45 mouse cellular contexts compared by ENCODE assay signal in the genomic region with DNA sequence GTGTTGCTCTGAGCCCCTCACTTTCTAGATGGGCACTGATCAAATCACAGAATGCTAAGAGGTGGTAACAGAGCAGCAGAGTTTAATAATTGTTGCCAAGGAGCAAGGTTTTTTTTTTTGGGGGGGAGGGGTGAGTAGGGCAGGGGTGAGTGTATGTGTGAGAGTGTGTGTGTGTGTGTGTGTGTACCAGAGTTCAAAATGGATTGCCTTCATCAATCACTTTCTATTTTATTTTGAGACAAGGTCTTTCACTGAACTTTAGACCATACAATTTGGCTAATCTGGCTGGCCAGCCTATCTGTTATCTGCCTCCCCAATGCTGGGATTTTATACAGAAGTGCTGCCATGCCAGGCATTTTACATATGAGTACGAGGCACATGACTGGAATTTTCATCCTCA. TPM values are rescaled to one million over a fixed set of nuclear protein-coding genes. Genes with fewer than 3 reads are reported as not detected.
"Had no signal": no experiment of that assay in that cellular context is flagged by ENCODE, and none has a peak within 500 bp of the region (broad histone marks: within the 10 kb centered on the region; RNA-seq: fewer than 3 reads in every experiment).

No protein-coding gene starts in this region.

- H3K4me3 ChIP-seq: left cerebral cortex, adult 2 months; limb, embryonic 10.5 days; limb, embryonic 12.5 days; limb, embryonic 13.5 days; limb, embryonic 15.5 days; liver, embryonic 13.5 days; liver, embryonic 15.5 days; lung, embryonic 15.5 days; megakaryocyte, embryonic 14.5 days; midbrain, embryonic 10.5 days; midbrain, embryonic 12.5 days; midbrain, embryonic 13.5 days; midbrain, embryonic 15.5 days; myocyte; neural tube, embryonic 12.5 days had no signal

- H3K4me1 ChIP-seq: limb, embryonic 10.5 days; limb, embryonic 12.5 days; limb, embryonic 13.5 days; limb, embryonic 15.5 days; liver, embryonic 13.5 days; liver, embryonic 15.5 days; lung, embryonic 15.5 days; midbrain, embryonic 10.5 days; midbrain, embryonic 12.5 days; midbrain, embryonic 13.5 days; midbrain, embryonic 15.5 days; neural tube, embryonic 12.5 days had no signal

- H3K9ac ChIP-seq: limb, embryonic 12.5 days; limb, embryonic 13.5 days; limb, embryonic 15.5 days; liver, embryonic 13.5 days; liver, embryonic 14.5 days; liver, embryonic 15.5 days; lung, embryonic 14.5 days; lung, embryonic 15.5 days; midbrain, embryonic 12.5 days; midbrain, embryonic 13.5 days; midbrain, embryonic 15.5 days; neural tube, embryonic 12.5 days had no signal

- ATAC-seq: lung, postnatal 0 days; midbrain, embryonic 13.5 days; midbrain, embryonic 15.5 days; midbrain, embryonic 16.5 days had no signal

- H3K27ac ChIP-seq: left cerebral cortex, adult 2 months; limb, embryonic 10.5 days; limb, embryonic 12.5 days; limb, embryonic 13.5 days; limb, embryonic 15.5 days; liver, embryonic 13.5 days; liver, embryonic 14.5 days; liver, embryonic 15.5 days; lung, embryonic 15.5 days; macrophage; midbrain, embryonic 10.5 days; midbrain, embryonic 12.5 days; midbrain, embryonic 13.5 days; midbrain, embryonic 15.5 days; neural tube, embryonic 12.5 days had no signal

- H3K9me3 ChIP-seq: limb, embryonic 10.5 days; limb, embryonic 12.5 days; limb, embryonic 13.5 days; limb, embryonic 15.5 days; liver, embryonic 13.5 days; liver, embryonic 15.5 days; lung, embryonic 15.5 days; megakaryocyte, embryonic 14.5 days; midbrain, embryonic 10.5 days; midbrain, embryonic 12.5 days; midbrain, embryonic 13.5 days; midbrain, embryonic 15.5 days; neural tube, embryonic 12.5 days had no signal

- H3K27me3 ChIP-seq: limb, embryonic 12.5 days; limb, embryonic 13.5 days; limb, embryonic 15.5 days; liver, embryonic 13.5 days; liver, embryonic 15.5 days; lung, embryonic 15.5 days; megakaryocyte, embryonic 14.5 days; midbrain, embryonic 12.5 days; midbrain, embryonic 13.5 days; midbrain, embryonic 15.5 days; neural tube, embryonic 12.5 days had no signal

- H3K4me2 ChIP-seq: limb, embryonic 12.5 days; limb, embryonic 13.5 days; limb, embryonic 15.5 days; liver, embryonic 13.5 days; liver, embryonic 15.5 days; lung, embryonic 14.5 days; lung, embryonic 15.5 days; midbrain, embryonic 11.5 days; midbrain, embryonic 12.5 days; midbrain, embryonic 13.5 days; midbrain, embryonic 15.5 days; neural tube, embryonic 12.5 days had no signal

- DNase-seq: left cerebral cortex, postnatal 4 days; liver; liver, embryonic 13.5 days; lung, adult 18-20 months; lung, adult 2 months; lung, embryonic 14.5 days; lung, postnatal 10 days; lung, postnatal 14 days; lung, postnatal 36 days; lung, postnatal 4 days; midbrain, embryonic 14.5 days had no signal

RNA-seq across cellular contexts. Expression of gene Gm28051, which starts 57.3 kb away (rescaled TPM):
- total RNA-seq: left cerebral cortex, adult 18-20 months; left cerebral cortex, adult 2 months; left cerebral cortex, adult 8-10 months; left cerebral cortex, postnatal 10 days; left cerebral cortex, postnatal 14 days; left cerebral cortex, postnatal 25 days; left cerebral cortex, postnatal 36 days; left cerebral cortex, postnatal 4 days; megakaryocyte progenitor cell, adult 5-6 weeks; megakaryocyte, adult 5-6 weeks; megakaryocyte-erythroid progenitor cell, adult 5-6 weeks; monocyte, adult 5-6 weeks had no signal
- polyA plus RNA-seq: limb, embryonic 10.5 days; limb, embryonic 12.5 days; limb, embryonic 13.5 days; limb, embryonic 14.5 days; limb, embryonic 15.5 days; liver, embryonic 13.5 days; liver, embryonic 14.5 days; liver, embryonic 15.5 days; liver, embryonic 16.5 days; lung, adult 2 months; lung, embryonic 14.5 days; lung, embryonic 15.5 days; lung, embryonic 16.5 days; lung, postnatal 0 days; macrophage; midbrain, embryonic 10.5 days; midbrain, embryonic 11.5 days; midbrain, embryonic 12.5 days; midbrain, embryonic 13.5 days; midbrain, embryonic 14.5 days; midbrain, embryonic 15.5 days; midbrain, embryonic 16.5 days; midbrain, postnatal 0 days; neural tube, embryonic 11.5 days; neural tube, embryonic 12.5 days had no signal
